Mouse (Mus musculus) adrenal gland, postnatal 14 days (tissue): ENCODE measurements around the gene Fam178b. TPM values are rescaled to one million over a fixed set of nuclear protein-coding genes. Genes with fewer than 3 reads are reported as not detected.
A peak's percentile ranks its signal among the peaks of the same experiment; 100 is the strongest.

Experiments
- DNase-seq: peaks from one replicate; pipeline ENCODE4 v3.0.0; 2021; ENCODE audit warnings: mixed read lengths
- total RNA-seq: library from RNA; stranded (reverse); gene quantifications from 2 replicates; pipeline ENCODE4 v1.2.3, GENCODE M21; 2021

The Fam178b gene
- total RNA-seq, 1 experiment from 2014 or later: not detected

GRCm38 (mm10) chr1:36588476-36589450 is 94.2 kb downstream of the Fam178b start:
- DNase-seq: peak; percentile 46

- DNase-seq: no peak
Measured at GRCm38 (mm10) chr1:36587860-36588259, 95.1 kb downstream of the Fam178b start.

GRCm38 (mm10) chr1:36586288-36586687 is 96.7 kb downstream of the Fam178b start:
- no peak for DNase-seq

- DNase-seq: no peak
Measured at GRCm38 (mm10) chr1:36583408-36584116, 99.4 kb downstream of the Fam178b start.

- DNase-seq: no peak
Measured at GRCm38 (mm10) chr1:36582211-36582610, 100.8 kb downstream of the Fam178b start.

GRCm38 (mm10) chr1:36581260-36581659 is 101.7 kb downstream of the Fam178b start:
- DNase-seq: no peak

- DNase-seq: peak; percentile 74
Measured at GRCm38 (mm10) chr1:36580384-36581207, 102.4 kb downstream of the Fam178b start.

GRCm38 (mm10) chr1:36579974-36580383 is 103.0 kb downstream of the Fam178b start:
- no peak for DNase-seq

GRCm38 (mm10) chr1:36576991-36577675 is 105.8 kb downstream of the Fam178b start:
- no peak for DNase-seq

GRCm38 (mm10) chr1:36575347-36575746 is 107.6 kb downstream of the Fam178b start:
- peak; percentile 49 for DNase-seq

- no peak for DNase-seq
Measured at GRCm38 (mm10) chr1:36574196-36574955, 108.6 kb downstream of the Fam178b start.

GRCm38 (mm10) chr1:36573524-36573923 is 109.5 kb downstream of the Fam178b start:
- DNase-seq: no peak

GRCm38 (mm10) chr1:36572709-36573108 is 110.3 kb downstream of the Fam178b start:
- no peak for DNase-seq

- no peak for DNase-seq
Measured at GRCm38 (mm10) chr1:36572140-36572700, 110.8 kb downstream of the Fam178b start.

GRCm38 (mm10) chr1:36571627-36572026 is 111.4 kb downstream of the Fam178b start:
- DNase-seq: peak; percentile 86

- DNase-seq: no peak
Measured at GRCm38 (mm10) chr1:36570320-36570719, 112.7 kb downstream of the Fam178b start.

GRCm38 (mm10) chr1:36569694-36570276 is 113.2 kb downstream of the Fam178b start:
- no peak for DNase-seq

GRCm38 (mm10) chr1:36568776-36569175 is 114.2 kb downstream of the Fam178b start:
- DNase-seq: no peak

- DNase-seq: no peak
Measured at GRCm38 (mm10) chr1:36567818-36568603, 115.0 kb downstream of the Fam178b start.
